Mouse (Mus musculus): ENCODE data around the gene Dgcr8.

DNA sequence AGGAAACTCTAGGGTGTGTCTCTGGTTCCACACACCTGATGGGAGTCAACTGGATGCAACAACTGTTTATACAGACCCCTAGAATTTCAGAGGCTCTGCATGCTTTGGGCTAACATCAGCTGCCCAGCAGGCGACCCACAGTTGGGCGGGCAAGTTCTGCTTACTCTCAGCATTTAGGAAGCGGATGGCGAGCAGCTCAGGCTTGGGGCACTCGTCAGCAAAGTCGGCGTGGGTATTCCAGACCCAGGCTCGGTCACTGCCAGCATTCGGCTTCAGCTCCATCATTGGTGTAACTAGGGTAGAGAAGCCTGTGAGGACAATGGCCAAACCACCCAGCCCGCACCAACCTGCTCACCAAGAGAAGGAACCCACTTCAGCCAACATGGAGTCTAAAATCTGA lies 47.5 kb downstream of the Dgcr8 start:
- TF ChIP-seq CTCF (IDR thresholded peaks at IDR 0.05; ENCODE audit: low read depth, low read length) (no peak), POLR2A (IDR thresholded peaks at IDR 0.05; ENCODE audit: extremely low read depth, insufficient read depth, low read length) (no peak)

Measured in liver, adult 2 months (tissue).